Mouse (Mus musculus) heart, embryonic 14.5 days (tissue): ENCODE data around the gene Krtap1-4. TPM values are rescaled to one million over a fixed set of nuclear protein-coding genes. Genes with fewer than 3 reads are reported as not detected.
"Not testable (repeated sequence)": the region's sequence is repeated elsewhere in the genome, so short reads cannot be mapped to it uniquely, and the experiment has no call there.

Experiments
- ATAC-seq: fragments of 200-750 bp; cut with Nextera tagmentation; 2 replicates; pipeline ENCODE4 v1.8.0; 2017; ENCODE audit warnings: low read depth, moderate TSS enrichment; ENCODE audit not compliant: insufficient number of reproducible peaks, insufficient read depth, low FRiP score
- H3K27ac ChIP-seq, 2 experiments: fragments of 200-500 bp in 1 of 2; fragments of 300-500 bp in 1 of 2; sonication (generic) in 1 of 2; replicated peaks in 1 of 2; 2 replicates each; pipeline ENCODE4 v1.5.1; 2012 to 2014; ENCODE audit warnings: low read depth in 2 of 2, low read length in 2 of 2, control low read depth in 1 of 2, mild to moderate bottlenecking in 1 of 2, mixed read lengths in 1 of 2; ENCODE audit not compliant: control insufficient read depth in 1 of 2, insufficient read depth in 1 of 2
- H3K27me3 ChIP-seq: fragments of 300-500 bp; sonication (generic); 2 replicates; pipeline ENCODE4 v1.6.1; 2014; ENCODE audit warnings: mild to moderate bottlenecking, low read length, control low read depth; ENCODE audit not compliant: control insufficient read depth, insufficient read depth
- H3K36me3 ChIP-seq: fragments of 300-500 bp; sonication (generic); 2 replicates; pipeline ENCODE4 v1.6.1; 2014; ENCODE audit warnings: mild to moderate bottlenecking, control low read depth, low read length, mixed read lengths; ENCODE audit not compliant: control insufficient read depth, insufficient read depth
- H3K4me1 ChIP-seq, 2 experiments: fragments of 200-500 bp in 1 of 2; fragments of 300-500 bp in 1 of 2; sonication (generic) in 1 of 2; 2 replicates each; pipeline ENCODE4 v1.6.1; 2012 to 2014; ENCODE audit warnings: low read length in 2 of 2, control low read depth in 1 of 2, mixed read lengths in 1 of 2; ENCODE audit not compliant: control insufficient read depth in 2 of 2, insufficient read depth in 2 of 2
- H3K4me2 ChIP-seq: fragments of 300-500 bp; sonication (generic); 2 replicates; pipeline ENCODE4 v1.6.1; 2014; ENCODE audit warnings: mild to moderate bottlenecking, low read length
- H3K4me3 ChIP-seq, 2 experiments: fragments of 200-500 bp in 1 of 2; fragments of 300-500 bp in 1 of 2; sonication (generic) in 1 of 2; 2 replicates each; pipeline ENCODE4 v1.5.1; 2012 to 2014; ENCODE audit warnings: low read length in 2 of 2, mild to moderate bottlenecking in 2 of 2, control low read depth in 1 of 2, low read depth in 1 of 2, moderate library complexity in 1 of 2; ENCODE audit not compliant: control insufficient read depth in 1 of 2, insufficient read depth in 1 of 2
- H3K9ac ChIP-seq: fragments of 300-500 bp; sonication (generic); 2 replicates; pipeline ENCODE4 v1.6.1; 2014; ENCODE audit warnings: mild to moderate bottlenecking, low read length
- H3K9me3 ChIP-seq: fragments of 300-500 bp; sonication (generic); 2 replicates; pipeline ENCODE4 v1.6.1; 2016; ENCODE audit warnings: low read length, control low read depth; ENCODE audit not compliant: control insufficient read depth
- WGBS: fragments of 180-500 bp; shearing (Covaris S2); extraction: QIAGEN DNeasy Blood & Tissue Kit; methylation state at CpG from one replicate; pipeline ENCODE4 v1.1.7; 2014; 5-methylcytosine and 5-hydroxymethylcytosine counted together
- polyA plus RNA-seq: library from polyadenylated mRNA; unstranded; fragments of >200 nt; fragmentation: Nextera tagmentation; extraction: Ambion mirVana; gene quantifications from 2 replicates; pipeline ENCODE4 v1.2.1, GENCODE M21; 2014

The Krtap1-4 gene
- polyA plus RNA-seq, 1 experiment from 2014 or later, result not detected

GRCm38 (mm10) chr11:99597742-99598141, 14.3 kb upstream of the Krtap1-4 start, which contains the start of gene Krtap9-3:
TSS of gene Krtap9-3 (minus strand) at chr11:99598105.
- H3K27me3 ChIP-seq, H3K9me3 ChIP-seq, H3K4me1 ChIP-seq, H3K9ac ChIP-seq, H3K4me2 ChIP-seq, ATAC-seq, H3K36me3 ChIP-seq, H3K4me3 ChIP-seq, H3K27ac ChIP-seq: not testable (repeated sequence)
- 72% methylated on average over 5 of the region's 6 CpGs for WGBS

GRCm38 (mm10) chr11:99590981-99591380, 7.5 kb upstream of the Krtap1-4 start, which contains the start of gene Krtap1-3:
TSS of gene Krtap1-3 (minus strand) at chr11:99591339.
- Histone ChIP-seq H3K4me1 (no peaks in the 10 kb centered on the region), H3K9me3 (no peaks in the 10 kb centered on the region), H3K36me3 (no peaks in the 10 kb centered on the region), H3K4me2 (no peak within 1 kb of the TSS), H3K27me3 (no peaks in the 10 kb centered on the region), H3K9ac (no peak within 1 kb of the TSS), H3K27ac (no peak within 1 kb of the TSS), H3K4me3 (no peak within 1 kb of the TSS)
- ATAC-seq, result no peak
- WGBS, result 73% methylated on average over 4 of the region's 6 CpGs

- Histone ChIP-seq H3K27ac (no peak overlapping the region), H3K27me3 (no peaks in the 10 kb centered on the region), H3K4me1 (no peaks in the 10 kb centered on the region), H3K9me3 (no peaks in the 10 kb centered on the region), H3K9ac (no peak overlapping the region), H3K36me3 (no peaks in the 10 kb centered on the region), H3K4me2 (no peak overlapping the region), H3K4me3 (no peak overlapping the region)
- WGBS, result 75% methylated on average over 7 of the region's 7 CpGs
- ATAC-seq, result no peak
Observed at GRCm38 (mm10) chr11:99585096-99585495, 1.6 kb upstream of the Krtap1-4 start.

- no peak overlapping the region for H3K4me2 ChIP-seq
- no peaks in the 10 kb centered on the region for H3K36me3 ChIP-seq
- H3K4me1 ChIP-seq, result no peaks in the 10 kb centered on the region
- no peak overlapping the region for H3K27ac ChIP-seq
- no peaks in the 10 kb centered on the region for H3K9me3 ChIP-seq
- no peaks in the 10 kb centered on the region for H3K27me3 ChIP-seq
- H3K4me3 ChIP-seq, result no peak overlapping the region
- ATAC-seq, result no peak
- H3K9ac ChIP-seq, result no peak overlapping the region
- WGBS, result 74% methylated on average over 6 of the region's 6 CpGs
Observed at GRCm38 (mm10) chr11:99581564-99581963, 1.9 kb downstream of the Krtap1-4 start.

GRCm38 (mm10) chr11:99581051-99581450, 2.4 kb downstream of the Krtap1-4 start:
- H3K27me3 ChIP-seq, result no peaks in the 10 kb centered on the region
- WGBS, result 87% methylated on average over 5 of the region's 5 CpGs
- no peak overlapping the region for H3K9ac ChIP-seq
- H3K4me3 ChIP-seq, result no peak overlapping the region
- no peak overlapping the region for H3K27ac ChIP-seq
- H3K36me3 ChIP-seq, result no peaks in the 10 kb centered on the region
- H3K4me2 ChIP-seq, result no peak overlapping the region
- H3K9me3 ChIP-seq, result no peaks in the 10 kb centered on the region
- H3K4me1 ChIP-seq, result no peaks in the 10 kb centered on the region
- ATAC-seq, result no peak

GRCm38 (mm10) chr11:99580636-99581035, 2.8 kb downstream of the Krtap1-4 start, which contains the start of gene Krtap1-5:
TSS of gene Krtap1-5 (minus strand) at chr11:99581016.
- Histone ChIP-seq H3K4me2 (no peak within 1 kb of the TSS), H3K4me1 (no peaks in the 10 kb centered on the region), H3K27ac (no peak within 1 kb of the TSS), H3K9me3 (no peaks in the 10 kb centered on the region), H3K27me3 (no peaks in the 10 kb centered on the region), H3K36me3 (no peaks in the 10 kb centered on the region), H3K9ac (no peak within 1 kb of the TSS), H3K4me3 (no peak within 1 kb of the TSS)
- no peak for ATAC-seq
- WGBS, result 74% methylated on average over 6 of the region's 6 CpGs

GRCm38 (mm10) chr11:99574106-99574505, 9.3 kb downstream of the Krtap1-4 start:
- no peaks in the 10 kb centered on the region for H3K4me1 ChIP-seq
- H3K4me2 ChIP-seq, result peak overlapping the region; percentile 50
- H3K36me3 ChIP-seq, result no peaks in the 10 kb centered on the region
- H3K9me3 ChIP-seq, result no peaks in the 10 kb centered on the region
- H3K4me3 ChIP-seq, result no peak overlapping the region
- 2% methylated on average over 7 of the region's 7 CpGs for WGBS
- H3K9ac ChIP-seq, result no peak overlapping the region
- no peak for ATAC-seq
- H3K27ac ChIP-seq, result no peak overlapping the region
- H3K27me3 ChIP-seq, result no peaks in the 10 kb centered on the region

- Histone ChIP-seq H3K4me1 (no peaks in the 10 kb centered on the region), H3K27ac (no peak overlapping the region), H3K27me3 (no peaks in the 10 kb centered on the region), H3K9ac (no peak overlapping the region), H3K9me3 (no peaks in the 10 kb centered on the region), H3K4me2 (no peak overlapping the region), H3K36me3 (no peaks in the 10 kb centered on the region), H3K4me3 (no peak overlapping the region)
- 65% methylated on average over 4 of the region's 4 CpGs for WGBS
- ATAC-seq, result no peak
Observed at GRCm38 (mm10) chr11:99573164-99573563, 10.3 kb downstream of the Krtap1-4 start.
